Mouse (Mus musculus) spleen, adult 2 months (tissue): Measurements from ENCODE around the gene Rap2a.

Source experiments
- CTCF ChIP-seq: fragments of 200-500 bp; IDR thresholded peaks from 2 replicates; pipeline ENCODE4 v1.5.1; 2011; ENCODE audit warnings: mild to moderate bottlenecking, inconsistent platforms; ENCODE audit not compliant: insufficient read depth, insufficient read length, insufficient replicate concordance; ENCODE audit errors: extremely low read depth
- POLR2A ChIP-seq: fragments of 200-500 bp; IDR thresholded peaks from 2 replicates; pipeline ENCODE4 v1.6.1; 2011; ENCODE audit warnings: low read depth, low read length, inconsistent platforms

DNA sequence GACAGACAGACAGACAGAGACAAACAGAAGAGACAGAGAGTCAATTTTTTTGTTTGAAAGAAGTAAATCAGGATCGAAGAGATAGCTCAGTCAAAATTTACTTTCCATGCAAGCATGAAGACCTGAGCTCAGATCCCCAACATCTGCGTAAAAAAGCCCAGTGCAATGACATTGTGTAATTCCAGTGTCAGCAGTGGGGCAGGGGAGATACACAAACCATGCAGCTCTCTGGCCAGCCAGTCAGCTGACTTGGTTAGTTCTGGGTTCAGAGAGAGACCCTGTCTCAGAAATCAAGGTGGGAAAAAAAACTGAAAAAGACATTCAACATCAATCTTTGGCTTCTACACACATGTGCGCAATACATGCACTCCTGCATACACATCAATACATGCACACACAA is 55.1 kb downstream of the Rap2a start:
- TF ChIP-seq POLR2A (no peak), CTCF (no peak)
